Mouse (Mus musculus): ENCODE results near the gene Pax7.

- no peak for TF ChIP-seq GATA1 (IDR thresholded peaks at IDR 0.05; ENCODE audit: low read length)
- no peak for TF ChIP-seq TAL1 (IDR thresholded peaks at IDR 0.05; ENCODE audit: low read length)
Observed at GRCm38 (mm10) chr4:139689627-139690269, 143.6 kb downstream of the Pax7 start.

Data from erythroblast, embryonic 14.5 days (primary cell).